Mouse (Mus musculus) adrenal gland, adult 18-20 months (tissue): ENCODE data around the gene Upp1. TPM values are rescaled to one million over a fixed set of nuclear protein-coding genes. Genes with fewer than 3 reads are reported as not detected.

Experiments used
- DNase-seq, 2 experiments: peaks; one replicate each; pipeline ENCODE4 v3.0.0; 2021 to 2022; ENCODE audit warnings: low spot score in 2 of 2
- long read RNA-seq, 2 experiments: library from polyadenylated mRNA; stranded (forward); transcript quantifications; one replicate each; pipeline ENCODE4 v2.0.0; 2021
- total RNA-seq, 2 experiments: library from RNA; stranded (reverse); gene quantifications; 1 replicate in 1 of 2; 2 replicates in 1 of 2; pipeline ENCODE4 v1.2.3; 2021

Upp1 gene
- 10 to 100 TPM; 11.0 to 12.2 TPM for total RNA-seq
- long read RNA-seq, experiment 1, partial matches to known transcripts: 0 of 3 reads
- long read RNA-seq, experiment 1, other reads (novel, unspliced or antisense): 0 of 3 reads
- long read RNA-seq, experiment 2, transcript Upp1-205 (9 exons, 1,252 nt): major isoform, 9 of 15 reads
- long read RNA-seq, experiment 2, partial matches to known transcripts: 1 of 15 reads
- long read RNA-seq, experiment 2, other reads (novel, unspliced or antisense): 2 of 15 reads

DNA sequence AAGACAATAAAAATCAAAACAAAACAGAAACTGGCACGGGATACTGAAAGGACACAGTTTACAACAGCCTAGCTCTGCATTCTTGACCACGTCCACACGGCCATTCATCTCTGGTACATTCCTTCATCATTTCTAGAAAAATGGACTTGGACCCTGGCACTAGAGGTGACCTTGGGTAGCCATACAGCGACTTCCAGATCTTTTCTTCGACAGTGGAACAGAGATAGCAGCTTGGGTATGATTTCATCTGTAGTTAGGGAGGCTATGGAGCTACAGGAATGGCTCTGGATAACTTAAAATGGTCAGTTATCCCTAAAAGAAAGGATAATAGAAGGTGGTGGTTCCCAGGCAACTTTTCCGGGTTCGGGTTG, at the start of gene Upp1:
Gene Upp1 (plus strand): TSS at position 54 of the 371 bp plus-strand sequence.
- DNase-seq: no peak

DNA sequence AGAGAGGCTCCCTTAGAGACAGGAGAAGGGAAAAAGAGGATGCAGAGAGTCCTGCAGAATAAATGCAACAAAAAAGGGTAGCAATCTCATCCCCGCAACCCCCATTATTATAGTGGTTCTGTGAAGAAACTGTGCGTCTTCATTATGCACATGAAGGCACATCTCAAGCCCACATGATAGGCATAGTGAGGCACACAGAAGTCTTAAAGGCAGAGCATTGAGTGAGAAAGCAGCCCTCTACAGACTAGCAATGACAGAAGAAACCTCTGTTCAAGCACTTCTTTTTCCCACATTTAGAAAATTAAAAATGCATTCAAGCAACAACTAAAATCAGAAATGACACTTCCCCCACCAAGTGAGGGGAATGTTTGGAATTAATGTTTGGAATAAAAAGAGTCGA, 41.5 kb upstream of the Upp1 start:
- DNase-seq: no peak

DNA sequence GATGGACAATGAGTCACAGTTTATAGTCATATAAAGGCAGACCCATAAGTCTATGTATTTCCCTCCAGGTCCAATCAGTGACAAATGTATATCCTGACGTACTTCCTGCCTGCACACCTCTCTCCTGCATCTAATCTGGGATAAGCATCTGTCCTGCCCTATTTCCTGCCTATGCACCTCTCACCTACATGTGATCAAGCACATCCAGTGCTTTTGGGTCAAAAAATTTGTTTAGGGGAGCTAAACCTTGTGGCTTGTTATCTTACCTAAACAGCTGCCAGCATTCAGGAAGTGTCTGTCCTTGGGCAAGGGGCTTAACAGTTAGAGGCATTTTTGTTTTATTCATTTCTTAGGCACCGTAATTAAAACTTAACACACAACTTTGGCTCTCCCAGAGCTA, 4.7 kb upstream of the Upp1 start:
- DNase-seq: no peak

DNA sequence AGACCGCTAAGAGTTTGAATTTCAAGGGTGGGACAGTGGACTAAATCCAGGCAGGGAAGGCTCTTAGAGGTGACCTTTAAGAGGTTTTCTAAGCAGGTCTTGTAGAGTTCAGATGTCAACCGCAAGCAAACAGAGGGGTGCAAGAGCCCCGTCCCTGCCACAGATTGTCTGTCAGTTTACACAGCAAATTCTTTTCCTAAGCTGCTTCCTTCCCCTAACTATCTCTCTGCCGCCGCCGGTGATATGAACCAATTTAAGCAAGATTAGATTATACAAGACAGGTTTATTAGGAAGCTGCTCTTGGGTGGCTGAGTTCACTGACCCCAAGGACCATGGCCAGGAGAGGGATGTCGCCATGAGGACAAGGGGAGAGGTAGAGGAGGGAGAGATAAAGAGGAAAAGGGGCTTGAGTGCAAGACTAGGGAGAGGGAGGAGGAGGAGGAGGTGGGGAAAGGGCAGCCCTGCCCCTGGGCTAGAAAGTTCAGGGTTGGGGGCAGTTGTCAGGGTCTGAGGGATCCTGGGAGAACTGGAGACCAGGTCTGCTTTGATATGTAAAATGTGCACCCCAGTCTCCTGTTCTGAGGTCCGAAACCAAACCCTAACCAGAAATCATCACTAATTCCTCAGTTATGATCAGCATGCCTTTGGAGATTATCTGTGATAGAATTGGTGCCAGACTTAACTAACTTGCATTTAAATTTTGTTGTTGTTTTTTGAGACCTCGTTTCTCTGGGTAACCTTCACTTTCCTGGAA, 2.4 kb upstream of the Upp1 start:
- DNase-seq: no peak

DNA sequence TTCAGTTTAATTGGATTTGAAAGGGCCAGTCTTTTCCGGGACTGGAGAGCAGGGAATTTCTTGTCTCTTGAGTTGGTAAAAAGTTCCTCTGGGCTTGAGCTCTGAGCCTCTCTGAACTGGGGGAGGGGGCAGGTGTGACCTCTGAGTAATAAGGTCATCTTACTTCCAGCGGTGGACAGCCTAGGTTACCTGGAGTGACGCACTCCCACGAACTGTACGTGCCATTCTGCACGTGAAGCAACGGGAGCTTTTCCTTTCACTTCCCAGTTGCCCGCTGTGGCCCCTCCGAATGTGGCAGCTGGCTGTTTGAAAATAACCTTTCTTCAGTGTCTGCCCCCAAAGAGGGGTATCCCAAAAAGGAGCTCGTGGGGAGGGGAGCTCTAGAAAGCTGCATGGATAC, 1.8 kb upstream of the Upp1 start:
- DNase-seq: no peak

DNA sequence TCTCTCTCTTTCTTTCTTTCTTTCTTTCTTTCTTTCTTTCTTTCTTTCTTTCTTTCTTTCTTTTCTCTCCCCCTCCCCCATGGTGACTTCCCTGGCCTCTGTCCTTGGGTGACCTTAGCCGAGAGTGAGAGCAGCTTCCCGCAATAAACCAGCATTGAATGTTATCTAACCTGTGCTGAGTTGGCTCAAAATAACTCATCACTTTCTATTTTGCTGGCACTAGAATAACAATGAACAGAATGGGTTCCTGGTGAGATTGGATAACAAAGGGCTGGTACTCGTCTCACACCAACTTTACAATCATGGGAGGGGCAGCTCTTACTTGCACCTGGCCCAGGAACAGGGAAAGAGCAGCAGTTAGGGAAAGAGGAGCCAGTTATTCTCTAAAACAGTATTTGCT, 987 bp upstream of the Upp1 start:
- no peak for DNase-seq

DNA sequence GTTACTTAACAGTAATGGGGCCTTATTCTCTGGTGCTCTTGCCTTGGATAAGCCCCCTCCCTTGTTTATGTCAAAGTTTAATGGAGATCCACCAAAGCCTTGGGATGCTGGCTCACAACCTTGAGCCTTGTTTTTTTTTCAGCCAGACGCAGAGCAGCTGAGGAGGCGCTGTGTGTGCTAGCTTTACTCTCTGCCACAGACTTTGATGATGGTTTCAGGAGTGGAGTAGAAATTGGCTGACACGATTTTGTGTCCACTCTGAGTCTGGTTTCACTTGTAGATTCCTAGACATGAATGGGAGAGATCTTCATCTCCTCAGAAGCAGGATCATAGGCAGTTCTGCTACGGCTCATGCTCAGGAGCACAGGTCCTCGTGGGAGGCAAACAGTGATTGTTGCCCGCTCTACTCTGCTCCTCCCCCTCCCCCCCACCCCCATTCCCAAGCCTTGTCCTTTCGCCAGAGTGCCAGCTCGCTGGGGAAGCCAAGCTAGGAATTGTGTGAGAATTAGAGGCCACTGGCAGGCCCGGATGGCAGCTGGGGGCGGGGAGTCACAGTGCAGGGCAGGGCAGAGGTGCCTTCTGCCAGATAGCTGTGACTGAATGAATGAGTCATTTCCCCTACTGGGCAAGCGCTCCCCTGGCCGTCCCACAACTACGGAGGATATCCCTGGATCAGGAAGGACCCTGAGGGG, 399 bp upstream of the Upp1 start:
- peak; percentile 57 to 58 for DNase-seq

DNA sequence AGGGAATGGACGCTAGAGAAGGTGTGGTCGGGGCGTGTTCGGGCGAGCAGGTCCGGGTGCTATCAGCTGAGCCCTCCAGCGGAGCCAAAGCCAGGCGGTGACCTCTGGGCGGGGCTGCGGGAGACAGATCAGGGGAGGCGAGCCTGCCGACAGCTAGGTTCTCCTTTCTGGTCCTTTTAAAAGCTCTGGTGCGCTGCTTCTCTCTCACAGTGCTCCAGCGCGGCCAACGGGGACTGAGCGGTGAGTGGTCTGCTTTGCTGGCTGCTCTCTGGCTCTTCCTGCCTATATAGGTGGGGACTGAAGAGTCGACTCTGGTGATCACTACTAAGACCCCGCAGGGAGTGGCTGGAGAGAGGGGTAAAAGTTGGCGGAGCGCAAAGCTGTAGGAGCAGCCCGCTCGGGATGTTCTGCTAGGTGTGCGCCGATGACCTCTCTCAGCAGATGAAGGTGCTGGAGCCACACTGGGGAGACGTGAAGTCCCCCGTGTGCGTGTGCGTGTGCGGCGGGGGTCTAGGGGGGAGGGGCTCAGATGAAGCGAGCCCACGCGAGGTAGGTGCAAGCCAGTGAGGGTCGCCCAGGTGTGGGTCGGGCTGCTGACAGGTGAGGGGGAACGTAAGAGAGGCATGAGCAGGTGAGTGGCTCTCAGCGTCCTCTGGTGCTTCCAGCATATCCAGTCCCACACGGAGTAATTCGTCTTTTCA, 668 bp downstream of the Upp1 start:
- DNase-seq: peak; percentile 47 to 49

DNA sequence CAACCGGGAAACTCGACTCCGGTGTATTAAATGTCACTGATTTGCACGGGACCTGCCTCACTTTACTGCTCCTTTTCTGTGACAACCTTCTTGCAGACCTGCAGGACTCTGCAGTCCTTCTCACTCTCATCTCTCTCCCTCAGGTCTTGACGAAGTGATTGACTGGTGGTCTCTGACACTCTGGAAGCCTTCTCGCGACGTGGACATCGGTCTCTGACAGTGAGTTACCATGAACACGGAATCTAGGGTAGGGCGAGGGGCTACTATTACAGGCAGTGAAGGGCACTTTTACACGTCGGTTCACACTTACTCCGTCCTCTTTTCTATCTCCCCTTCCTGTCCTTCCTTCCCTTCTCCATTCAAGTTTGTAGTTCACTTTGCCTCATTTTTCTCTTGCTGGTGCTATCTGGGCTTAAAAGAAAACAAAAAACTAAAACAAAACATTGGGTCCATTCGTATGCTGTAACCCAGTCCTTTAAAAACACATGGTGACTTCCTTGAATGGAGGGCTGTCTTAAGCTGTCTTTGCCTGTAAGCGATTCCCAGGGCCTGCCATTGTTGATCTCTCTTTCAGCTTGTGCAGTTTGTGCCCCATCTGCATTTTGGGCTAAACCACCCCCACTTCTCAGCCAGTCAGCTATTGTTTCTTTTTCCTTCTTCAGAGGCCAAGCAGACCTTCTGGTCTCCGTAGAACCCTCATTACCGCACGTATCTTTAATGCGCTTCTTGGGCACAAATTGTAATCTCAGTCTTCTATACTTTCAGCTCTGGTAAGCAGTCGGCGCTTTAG, 1.5 kb downstream of the Upp1 start:
- DNase-seq: no peak

DNA sequence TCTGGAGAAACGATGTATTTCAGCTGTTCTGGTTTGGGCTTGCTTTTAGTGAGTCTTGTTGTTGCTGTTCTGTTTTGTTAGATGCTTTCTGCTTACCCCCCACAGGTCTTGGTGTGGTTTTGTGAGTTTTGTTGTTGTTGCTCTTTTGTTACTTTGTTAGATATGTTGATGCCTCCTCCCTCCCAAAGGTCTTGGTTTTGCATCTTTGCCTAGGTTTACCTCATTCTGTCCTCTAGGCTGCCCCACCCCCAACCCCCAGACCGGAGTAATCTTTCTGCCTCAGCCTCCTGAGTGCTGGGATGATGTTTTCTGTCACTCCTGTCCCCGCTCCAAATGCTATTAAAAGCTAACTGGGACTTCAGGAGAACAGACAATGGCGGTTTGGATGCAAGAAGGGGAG, 4.4 kb downstream of the Upp1 start:
- DNase-seq: no peak

DNA sequence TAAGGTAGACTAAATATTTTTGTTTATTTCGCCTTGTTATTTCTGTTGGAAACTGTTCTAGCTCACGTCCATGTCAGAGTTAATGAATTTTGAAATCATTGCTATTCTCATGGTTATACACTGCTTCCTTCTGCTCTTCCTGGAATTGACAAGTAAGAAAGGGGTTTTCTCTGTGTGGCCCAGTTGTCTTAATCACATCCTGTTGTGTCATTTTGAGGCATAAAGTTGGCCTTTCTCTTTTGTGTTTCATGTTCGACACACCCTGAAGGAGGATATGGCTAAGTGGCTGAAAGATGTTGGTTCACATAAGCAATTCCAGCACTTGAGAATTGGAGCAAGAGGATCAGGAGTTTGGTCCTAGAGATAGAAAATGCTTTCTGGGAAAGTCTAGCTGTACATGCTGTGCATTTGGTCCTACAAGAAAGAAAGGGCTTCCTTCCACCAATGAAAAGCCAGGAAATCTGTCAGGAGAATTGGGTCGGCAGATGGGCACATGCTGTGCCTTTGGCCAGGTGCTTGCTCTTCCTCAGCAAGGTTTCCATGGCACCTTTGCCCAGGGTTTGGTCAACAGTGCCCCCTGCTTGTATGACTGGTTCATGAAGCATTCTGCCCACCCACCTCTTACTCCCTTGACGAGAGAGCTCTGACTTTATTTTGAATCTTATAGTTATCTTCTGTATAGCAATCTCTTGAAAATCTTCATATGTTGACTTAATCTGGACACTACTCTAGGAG, 8.6 kb downstream of the Upp1 start:
- no peak for DNase-seq

DNA sequence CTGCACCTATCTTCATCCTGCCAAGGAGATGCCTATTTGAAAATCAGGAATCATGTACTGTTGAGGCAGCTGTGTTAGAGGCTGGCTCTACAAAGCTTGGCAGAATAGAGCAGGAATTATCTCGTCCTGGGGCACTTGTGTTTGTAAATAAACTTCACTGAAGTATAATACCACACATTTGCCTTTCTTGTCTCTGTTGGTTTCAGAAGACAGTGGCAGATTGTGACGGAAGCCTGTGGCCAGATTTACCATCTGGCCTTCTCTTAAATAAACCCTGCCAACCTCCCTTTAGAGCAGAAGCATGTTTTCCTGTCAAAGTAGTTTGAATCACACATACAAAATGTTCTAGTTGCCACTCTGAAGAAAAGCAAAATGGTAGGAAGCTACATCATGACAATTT, 10.2 kb downstream of the Upp1 start:
- no peak for DNase-seq

DNA sequence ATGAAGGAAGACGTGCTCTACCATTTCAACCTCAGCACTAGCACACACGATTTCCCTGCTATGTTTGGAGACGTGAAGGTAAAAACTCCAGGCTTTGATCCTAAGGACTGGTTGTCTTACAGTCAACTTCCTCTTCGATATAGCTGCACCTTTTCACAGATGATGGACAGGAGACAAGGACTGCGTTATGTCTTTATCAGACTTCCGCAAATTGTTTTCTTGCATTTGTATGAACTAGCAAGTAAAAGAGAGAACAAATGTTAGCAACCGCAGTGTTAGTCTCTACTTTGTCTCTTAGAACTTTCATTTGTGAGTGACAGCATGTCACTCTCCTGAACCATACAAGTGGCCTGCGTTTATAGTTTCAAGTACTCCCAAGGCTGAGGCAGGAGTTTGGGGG, 11.6 kb downstream of the Upp1 start:
- DNase-seq: no peak

DNA sequence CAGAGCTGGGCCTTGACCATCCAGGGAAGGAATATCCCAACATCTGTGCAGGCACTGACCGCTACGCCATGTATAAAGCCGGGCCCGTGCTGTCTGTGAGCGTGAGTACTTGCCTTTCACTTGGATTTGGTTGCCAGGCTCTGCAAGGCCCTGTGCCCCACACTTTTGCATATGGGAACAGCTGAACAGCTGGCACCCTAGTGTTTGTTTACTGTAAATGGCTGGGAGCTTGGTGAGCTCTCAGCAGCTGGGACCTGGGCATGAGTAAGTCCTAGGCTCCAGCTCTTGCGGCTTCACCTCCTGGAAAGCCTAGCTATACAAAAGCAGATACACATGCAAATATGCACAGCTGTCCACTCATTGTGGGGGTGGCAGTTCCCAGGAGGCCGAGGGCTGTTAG, 13.8 kb downstream of the Upp1 start:
- no peak for DNase-seq

DNA sequence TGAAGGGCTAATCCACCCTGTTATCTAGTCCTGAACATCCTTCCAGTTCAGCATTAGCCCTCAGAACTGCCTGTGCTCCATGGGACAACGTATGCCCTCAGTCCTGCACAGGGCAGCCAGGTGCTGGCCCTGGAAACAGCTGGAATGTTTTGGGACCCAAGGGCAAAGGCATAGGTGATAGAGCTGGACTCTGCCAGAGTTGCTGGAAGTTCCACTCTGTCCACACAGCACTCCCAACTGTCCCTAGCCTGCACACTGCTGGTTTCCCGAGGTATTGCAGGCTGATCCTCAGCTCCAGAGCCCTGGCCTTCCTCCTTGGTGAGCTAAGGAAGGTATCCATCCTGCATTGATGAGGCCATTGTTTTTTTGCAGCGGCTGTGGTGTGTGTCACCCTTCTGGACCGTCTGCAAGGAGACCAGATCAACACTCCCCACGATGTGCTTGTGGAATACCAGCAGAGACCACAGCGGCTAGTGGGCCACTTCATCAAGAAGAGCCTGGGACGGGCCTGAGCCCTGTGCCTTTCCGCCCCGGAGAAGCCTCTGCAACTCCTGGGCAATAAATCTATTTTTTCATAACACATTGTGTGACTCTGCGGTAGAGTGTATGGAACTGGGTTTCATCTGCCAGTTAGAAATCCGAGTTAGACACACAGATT, 17.8 kb downstream of the Upp1 start:
- DNase-seq: no peak

DNA sequence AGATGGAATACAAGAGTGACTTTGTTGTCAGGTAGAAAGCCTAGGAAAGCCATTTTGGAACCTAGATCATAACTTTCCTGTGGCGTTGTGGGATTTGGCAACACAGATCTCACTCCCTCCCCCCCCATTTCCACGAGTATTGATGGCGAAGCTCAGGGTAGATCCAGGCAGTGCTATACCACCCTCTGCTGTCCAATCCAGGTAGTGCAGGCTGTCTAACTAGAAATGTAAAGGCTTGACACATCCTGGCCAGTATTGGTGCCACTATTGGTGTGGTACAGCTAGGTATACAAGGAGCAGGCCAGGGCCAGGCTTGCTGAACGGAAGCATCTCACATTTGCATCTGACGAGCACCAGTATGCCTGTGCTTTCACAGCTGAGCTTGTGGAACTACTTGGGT, 18.6 kb downstream of the Upp1 start:
- peak; percentile 78 to 80 for DNase-seq

DNA sequence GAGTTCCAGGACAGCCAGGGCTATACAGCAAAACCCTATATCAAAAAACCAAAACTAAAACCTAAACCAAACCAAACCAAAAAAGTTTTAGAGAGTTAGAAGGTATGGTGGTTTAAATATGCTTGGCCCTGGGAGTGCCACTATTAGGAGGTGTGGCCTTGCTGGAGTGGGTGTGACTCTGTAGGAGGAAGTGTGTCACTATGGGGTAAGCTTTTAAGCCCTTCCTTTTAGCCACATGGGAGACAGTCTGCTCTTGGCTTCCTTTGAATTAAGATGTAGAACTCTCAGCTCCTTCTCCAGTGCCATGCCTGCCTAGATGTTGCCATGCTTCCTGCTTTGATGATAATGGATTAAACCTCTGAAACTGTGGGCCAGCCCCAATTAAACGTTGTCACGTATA, 27.2 kb downstream of the Upp1 start:
- DNase-seq: no peak

DNA sequence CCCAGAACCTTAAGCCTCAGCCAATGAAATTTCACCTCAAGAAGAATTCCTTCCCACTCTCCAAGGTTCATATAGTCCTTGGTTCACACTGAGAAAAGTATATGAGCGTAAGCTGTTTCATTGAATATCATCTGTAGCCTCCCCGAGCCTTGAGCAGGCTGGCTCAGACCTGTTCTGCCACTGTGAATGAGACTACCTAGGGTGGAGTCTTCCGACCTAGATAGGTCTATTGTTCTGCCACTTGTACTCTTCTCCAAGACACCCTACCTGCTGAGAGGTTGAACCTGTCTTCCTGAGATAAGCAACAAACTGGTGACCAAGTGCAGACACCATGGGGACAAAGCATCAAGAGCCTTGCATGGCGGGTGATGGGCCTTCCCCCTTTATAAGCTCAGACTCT, 28.2 kb downstream of the Upp1 start:
- no peak for DNase-seq

DNA sequence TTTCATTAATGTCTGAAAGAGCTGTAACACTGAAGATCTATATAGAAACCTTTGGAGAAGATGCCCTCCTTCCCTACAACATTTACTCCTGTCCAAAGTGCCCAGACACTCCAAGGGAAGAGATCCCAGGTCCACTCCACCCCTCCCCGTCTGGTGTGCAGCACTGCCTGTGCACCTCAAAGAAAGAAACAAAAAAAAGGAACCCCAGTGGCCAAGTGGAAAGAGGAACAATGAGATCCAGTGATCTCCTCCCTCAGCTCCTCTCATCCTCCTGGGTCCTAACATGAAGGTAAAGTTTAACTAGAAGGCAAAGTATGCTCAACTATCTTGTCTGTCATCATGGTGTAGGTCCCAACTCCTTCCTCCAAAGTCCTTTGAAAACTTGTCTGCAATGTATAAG, 28.8 kb downstream of the Upp1 start:
- no peak for DNase-seq

DNA sequence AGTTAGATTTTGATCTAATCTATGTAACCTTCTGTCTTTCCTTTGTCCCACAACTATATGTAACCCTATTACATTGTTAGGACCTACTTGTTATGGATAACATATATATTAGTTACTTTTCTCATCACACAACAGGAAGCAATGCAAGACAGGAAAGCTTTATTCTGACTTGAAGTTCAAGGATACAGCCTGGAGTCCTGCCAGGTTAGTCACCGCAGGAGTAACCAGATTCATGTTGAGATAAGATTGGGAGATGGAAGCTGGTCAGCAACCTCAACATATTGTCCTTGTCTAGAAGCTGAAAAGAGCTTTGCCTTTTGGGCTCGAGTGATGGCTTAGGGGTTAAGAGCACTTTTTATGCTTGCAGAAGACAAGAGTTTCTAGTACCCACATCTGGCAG, 30.3 kb downstream of the Upp1 start:
- no peak for DNase-seq
